Mouse (Mus musculus): ENCODE measurements around the gene Prkag2. TPM values are rescaled to one million over a fixed set of nuclear protein-coding genes. Genes with fewer than 3 reads are reported as not detected.

The Prkag2 gene
- 112 and 118 TPM in 2 replicates for polyA plus RNA-seq (2015; fragmentation: Nextera tagmentation; extraction: Ambion mirVana)

- ATAC-seq, result peak; percentile 61
- 0% methylated on average over 42 of the region's 50 CpGs for WGBS
- H3K4me3 ChIP-seq (ENCODE audit: low read depth, low read length), result peak within 1 kb of the TSS; percentile 65
Measured at GRCm38 (mm10) chr5:25100516-25101125, at the start of gene Prkag2. Prkag2 (minus strand) TSS chr5:25100642.

GRCm38 (mm10) chr5:25149331-25149965, 49.0 kb upstream of the Prkag2 start:
- H3K4me2 ChIP-seq (ENCODE audit: low read length), result no peak overlapping the region
- no peaks in the 10 kb centered on the region for H3K4me1 ChIP-seq (ENCODE audit: control insufficient read depth, insufficient read depth, low read length)
- no peaks in the 10 kb centered on the region for H3K9me3 ChIP-seq (replicated peaks; ENCODE audit: control insufficient read depth, low read length, poor library complexity, severe bottlenecking)
- no peak overlapping the region for H3K27ac ChIP-seq (ENCODE audit: low read length)
- no peaks in the 10 kb centered on the region for H3K27me3 ChIP-seq (ENCODE audit: control insufficient read depth, insufficient read depth, low read depth, low read length)
- 75% methylated on average over 2 of the region's 2 CpGs for WGBS
- no peak overlapping the region for H3K4me3 ChIP-seq (ENCODE audit: low read depth, low read length)
- ATAC-seq, result no peak
- no peak overlapping the region for H3K9ac ChIP-seq (ENCODE audit: low read depth, low read length)
- no peaks in the 10 kb centered on the region for H3K36me3 ChIP-seq (ENCODE audit: control insufficient read depth, insufficient read depth, low read length)

More at GRCm38 (mm10) chr5:25100516-25101125, at the start of gene Prkag2:
- peaks cover 6% of the 10 kb centered on the region; the same call in 1 of the 2 replicates for H3K4me1 ChIP-seq (ENCODE audit: control insufficient read depth, insufficient read depth, low read length)
- H3K9ac ChIP-seq (ENCODE audit: low read depth, low read length), result peak within 1 kb of the TSS; percentile 69
- H3K27me3 ChIP-seq (ENCODE audit: control insufficient read depth, insufficient read depth, low read depth, low read length), result peaks cover 31% of the 10 kb centered on the region
- peak within 1 kb of the TSS; percentile 100 for H3K4me2 ChIP-seq (ENCODE audit: low read length)
- H3K27ac ChIP-seq (ENCODE audit: low read length), result no peak within 1 kb of the TSS
- no peaks in the 10 kb centered on the region for H3K36me3 ChIP-seq (ENCODE audit: control insufficient read depth, insufficient read depth, low read length)
- H3K9me3 ChIP-seq (replicated peaks; ENCODE audit: control insufficient read depth, low read length, poor library complexity, severe bottlenecking), result no peaks in the 10 kb centered on the region

DNA sequence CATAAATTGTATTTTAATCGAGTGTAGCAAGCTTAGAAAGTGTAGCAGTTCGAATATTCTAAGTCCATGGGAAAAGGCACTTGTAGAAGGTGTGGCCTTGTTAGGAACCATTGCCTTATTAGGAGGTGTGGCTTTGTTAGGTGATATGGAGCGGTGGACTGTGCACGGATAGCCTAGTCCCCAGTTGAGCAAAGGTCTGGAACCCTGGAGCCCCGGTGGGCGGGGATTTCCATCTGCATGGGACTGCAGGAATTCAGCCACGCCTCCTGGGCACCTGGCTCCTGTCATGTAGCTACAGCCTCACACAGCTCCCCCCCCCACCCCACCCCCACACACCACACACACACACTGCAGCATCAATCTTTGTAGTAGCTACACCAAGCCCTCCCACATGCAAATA, 46.3 kb upstream of the Prkag2 start:
- ATAC-seq, result no peak
- Histone ChIP-seq H3K27ac (ENCODE audit: low read length) (no peak overlapping the region), H3K27me3 (ENCODE audit: control insufficient read depth, insufficient read depth, low read depth, low read length) (no peaks in the 10 kb centered on the region), H3K9me3 (replicated peaks; ENCODE audit: control insufficient read depth, low read length, poor library complexity, severe bottlenecking) (no peaks in the 10 kb centered on the region), H3K9ac (ENCODE audit: low read depth, low read length) (no peak overlapping the region), H3K36me3 (ENCODE audit: control insufficient read depth, insufficient read depth, low read length) (no peaks in the 10 kb centered on the region), H3K4me2 (ENCODE audit: low read length) (no peak overlapping the region), H3K4me1 (ENCODE audit: control insufficient read depth, insufficient read depth, low read length) (no peaks in the 10 kb centered on the region), H3K4me3 (ENCODE audit: low read depth, low read length) (no peak overlapping the region)
- 81% methylated on average over 7 of the region's 7 CpGs for WGBS

DNA sequence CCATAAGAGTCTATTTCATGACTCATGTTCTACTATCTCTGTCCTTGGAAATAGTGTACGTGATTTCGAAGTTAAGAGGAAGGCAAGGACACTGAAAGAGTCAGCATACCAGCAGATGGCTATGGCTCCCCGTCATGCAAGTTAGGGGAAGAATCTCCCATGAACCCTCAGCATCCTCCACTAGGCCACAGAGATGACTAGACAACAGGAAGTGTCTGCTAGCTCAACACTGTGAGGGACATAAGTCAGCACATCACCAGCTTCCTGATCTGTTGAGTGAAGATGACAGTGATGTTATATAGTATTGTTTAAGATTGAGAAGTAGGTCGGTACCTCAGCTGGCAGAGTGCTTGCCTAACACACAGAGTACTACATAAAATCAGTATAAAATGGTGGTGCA, 27.4 kb upstream of the Prkag2 start:
- 93% methylated on average over 4 of the region's 4 CpGs for WGBS

GRCm38 (mm10) chr5:25125884-25126560, 25.6 kb upstream of the Prkag2 start:
- H3K27me3 ChIP-seq (ENCODE audit: control insufficient read depth, insufficient read depth, low read depth, low read length), result no peaks in the 10 kb centered on the region
- no peaks in the 10 kb centered on the region for H3K36me3 ChIP-seq (ENCODE audit: control insufficient read depth, insufficient read depth, low read length)
- no peak overlapping the region for H3K4me3 ChIP-seq (ENCODE audit: low read depth, low read length)
- ATAC-seq, result no peak
- no peaks in the 10 kb centered on the region for H3K9me3 ChIP-seq (replicated peaks; ENCODE audit: control insufficient read depth, low read length, poor library complexity, severe bottlenecking)
- H3K9ac ChIP-seq (ENCODE audit: low read depth, low read length), result no peak overlapping the region
- H3K4me2 ChIP-seq (ENCODE audit: low read length), result no peak overlapping the region
- H3K27ac ChIP-seq (ENCODE audit: low read length), result no peak overlapping the region
- 87% methylated on average over 3 of the region's 3 CpGs for WGBS
- H3K4me1 ChIP-seq (ENCODE audit: control insufficient read depth, insufficient read depth, low read length), result no peaks in the 10 kb centered on the region

More for the DNA sequence above, 27.4 kb upstream of the Prkag2 start:
- H3K9me3 ChIP-seq (replicated peaks; ENCODE audit: control insufficient read depth, low read length, poor library complexity, severe bottlenecking), result no peaks in the 10 kb centered on the region
- H3K4me2 ChIP-seq (ENCODE audit: low read length), result no peak overlapping the region
- H3K9ac ChIP-seq (ENCODE audit: low read depth, low read length), result no peak overlapping the region
- H3K27me3 ChIP-seq (ENCODE audit: control insufficient read depth, insufficient read depth, low read depth, low read length), result no peaks in the 10 kb centered on the region
- no peak overlapping the region for H3K27ac ChIP-seq (ENCODE audit: low read length)
- H3K4me1 ChIP-seq (ENCODE audit: control insufficient read depth, insufficient read depth, low read length), result no peaks in the 10 kb centered on the region
- no peak for ATAC-seq
- H3K36me3 ChIP-seq (ENCODE audit: control insufficient read depth, insufficient read depth, low read length), result no peaks in the 10 kb centered on the region
- no peak overlapping the region for H3K4me3 ChIP-seq (ENCODE audit: low read depth, low read length)

GRCm38 (mm10) chr5:25122534-25122933, 22.1 kb upstream of the Prkag2 start:
- 91% methylated on average over 1 of the region's 1 CpGs for WGBS
- ATAC-seq, result no peak

DNA sequence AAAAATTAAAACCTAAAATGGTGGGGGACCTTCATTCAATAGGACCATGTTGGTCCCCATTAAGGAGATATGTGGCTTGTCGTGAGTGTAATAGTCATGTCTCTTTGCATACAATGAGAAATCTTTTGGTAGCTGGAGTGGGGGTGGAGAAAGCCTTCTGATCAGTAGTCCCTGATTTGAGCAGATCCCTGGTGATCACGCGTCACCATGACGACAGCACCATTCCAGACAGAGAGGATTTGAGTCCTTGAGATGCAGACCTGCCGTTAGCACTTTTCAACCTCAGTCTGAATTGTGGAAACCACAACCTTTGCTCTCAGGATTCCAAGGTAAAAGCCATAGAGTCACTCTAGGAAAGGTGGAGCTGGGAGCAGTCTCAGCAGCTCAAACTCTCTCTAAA, 18.7 kb upstream of the Prkag2 start:
- H3K9ac ChIP-seq (ENCODE audit: low read depth, low read length), result no peak overlapping the region
- H3K4me1 ChIP-seq (ENCODE audit: control insufficient read depth, insufficient read depth, low read length), result peaks cover 3% of the 10 kb centered on the region; the same call in 1 of the 2 replicates
- H3K27ac ChIP-seq (ENCODE audit: low read length), result peak overlapping the region; percentile 60; the same call in 1 of the 2 replicates
- no peak overlapping the region for H3K4me2 ChIP-seq (ENCODE audit: low read length)
- no peaks in the 10 kb centered on the region for H3K36me3 ChIP-seq (ENCODE audit: control insufficient read depth, insufficient read depth, low read length)
- no peak overlapping the region for H3K4me3 ChIP-seq (ENCODE audit: low read depth, low read length)
- H3K9me3 ChIP-seq (replicated peaks; ENCODE audit: control insufficient read depth, low read length, poor library complexity, severe bottlenecking), result no peaks in the 10 kb centered on the region
- WGBS, result 55% methylated on average over 5 of the region's 5 CpGs
- ATAC-seq, result 0 out of 2 replicates have a peak, but pooled peaks have one; percentile 56
- H3K27me3 ChIP-seq (ENCODE audit: control insufficient read depth, insufficient read depth, low read depth, low read length), result no peaks in the 10 kb centered on the region

More at GRCm38 (mm10) chr5:25122534-25122933, 22.1 kb upstream of the Prkag2 start:
- no peak overlapping the region for H3K4me3 ChIP-seq (ENCODE audit: low read depth, low read length)
- no peaks in the 10 kb centered on the region for H3K9me3 ChIP-seq (replicated peaks; ENCODE audit: control insufficient read depth, low read length, poor library complexity, severe bottlenecking)
- no peak overlapping the region for H3K27ac ChIP-seq (ENCODE audit: low read length)
- no peaks in the 10 kb centered on the region for H3K36me3 ChIP-seq (ENCODE audit: control insufficient read depth, insufficient read depth, low read length)
- H3K4me2 ChIP-seq (ENCODE audit: low read length), result no peak overlapping the region
- no peaks in the 10 kb centered on the region for H3K27me3 ChIP-seq (ENCODE audit: control insufficient read depth, insufficient read depth, low read depth, low read length)
- no peak overlapping the region for H3K9ac ChIP-seq (ENCODE audit: low read depth, low read length)
- peaks cover 3% of the 10 kb centered on the region; the same call in 1 of the 2 replicates for H3K4me1 ChIP-seq (ENCODE audit: control insufficient read depth, insufficient read depth, low read length)

DNA sequence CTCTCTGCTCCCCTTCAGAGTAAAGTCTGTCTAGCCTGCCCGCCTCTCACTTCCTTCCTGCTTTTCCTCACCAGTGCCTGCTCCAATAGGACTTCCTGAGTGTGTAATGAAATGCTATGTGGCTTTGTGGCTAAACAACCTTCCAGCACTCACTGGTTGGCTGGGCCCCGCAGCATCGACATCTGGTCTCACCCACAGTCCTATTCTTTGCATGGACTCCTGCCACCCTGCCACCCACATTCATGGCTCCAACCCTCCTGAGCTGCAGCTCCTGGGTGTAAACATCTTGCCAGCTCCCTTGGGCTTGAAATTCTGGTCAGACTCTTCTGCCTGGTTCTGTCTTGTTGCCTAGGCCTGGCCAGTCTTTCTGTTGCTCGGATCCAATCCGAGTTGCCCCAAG, 15.6 kb upstream of the Prkag2 start:
- Histone ChIP-seq H3K36me3 (ENCODE audit: control insufficient read depth, insufficient read depth, low read length) (no peaks in the 10 kb centered on the region), H3K4me1 (ENCODE audit: control insufficient read depth, insufficient read depth, low read length) (peaks cover 3% of the 10 kb centered on the region; the same call in 1 of the 2 replicates), H3K27ac (ENCODE audit: low read length) (no peak overlapping the region), H3K4me3 (ENCODE audit: low read depth, low read length) (no peak overlapping the region), H3K9ac (ENCODE audit: low read depth, low read length) (no peak overlapping the region), H3K4me2 (ENCODE audit: low read length) (no peak overlapping the region), H3K27me3 (ENCODE audit: control insufficient read depth, insufficient read depth, low read depth, low read length) (no peaks in the 10 kb centered on the region), H3K9me3 (replicated peaks; ENCODE audit: control insufficient read depth, low read length, poor library complexity, severe bottlenecking) (no peaks in the 10 kb centered on the region)
- 97% methylated on average over 5 of the region's 5 CpGs for whole genome bisulfite sequencing
- no peak for ATAC-seq

- Histone ChIP-seq H3K4me1 (ENCODE audit: control insufficient read depth, insufficient read depth, low read length) (peaks cover 3% of the 10 kb centered on the region; the same call in 1 of the 2 replicates), H3K27ac (ENCODE audit: low read length) (no peak overlapping the region), H3K4me3 (ENCODE audit: low read depth, low read length) (no peak overlapping the region), H3K9ac (ENCODE audit: low read depth, low read length) (no peak overlapping the region), H3K9me3 (replicated peaks; ENCODE audit: control insufficient read depth, low read length, poor library complexity, severe bottlenecking) (no peaks in the 10 kb centered on the region), H3K27me3 (ENCODE audit: control insufficient read depth, insufficient read depth, low read depth, low read length) (no peaks in the 10 kb centered on the region), H3K36me3 (ENCODE audit: control insufficient read depth, insufficient read depth, low read length) (no peaks in the 10 kb centered on the region), H3K4me2 (ENCODE audit: low read length) (no peak overlapping the region)
- no peak for ATAC-seq
- WGBS, result 83% methylated on average over 5 of the region's 5 CpGs
Measured at GRCm38 (mm10) chr5:25115216-25115615, 14.8 kb upstream of the Prkag2 start.

All from midbrain, embryonic 16.5 days (tissue).